Mouse (Mus musculus) adrenal gland, postnatal 0 days (tissue): ENCODE data around the gene Obsl1. TPM values are rescaled to one million over a fixed set of nuclear protein-coding genes. Genes with fewer than 3 reads are reported as not detected.

Experiments
- polyA plus RNA-seq: library from polyadenylated mRNA; unstranded; fragments of >200 nt; fragmentation: Nextera tagmentation; extraction: Ambion mirVana; gene quantifications from 2 replicates; pipeline ENCODE4 v1.2.1, GENCODE M21; 2015

Gene Obsl1
- polyA plus RNA-seq, result 58.6 and 64.4 TPM in 2 replicates

GRCm38 (mm10) chr1:75505956-75506831 is at the start of gene Obsl1:
Gene Obsl1 (minus strand): TSS chr1:75506452.

GRCm38 (mm10) chr1:75545965-75546956 is 40.0 kb upstream of the Obsl1 start, which contains the start of gene Slc4a3:
Gene Slc4a3 (plus strand): TSS chr1:75546266.

GRCm38 (mm10) chr1:75521321-75522031 is 15.2 kb upstream of the Obsl1 start, which contains the start of gene Stk11ip:
Gene Stk11ip (plus strand): TSS chr1:75521529.

GRCm38 (mm10) chr1:75507006-75507405 is 754 bp upstream of the Obsl1 start, which contains the start of gene Inha:
Gene Inha (plus strand): TSS chr1:75507077.

GRCm38 (mm10) chr1:75478916-75479634 is 27.2 kb downstream of the Obsl1 start, which contains the start of the genes Chpf and Tmem198:
Gene Chpf (minus strand): TSS chr1:75479307.
Gene Tmem198 (plus strand): TSS chr1:75479532.

GRCm38 (mm10) chr1:75450314-75451005 is 55.8 kb downstream of the Obsl1 start, which contains the start of gene Asic4:
Gene Asic4 (plus strand): TSS chr1:75450436.

GRCm38 (mm10) chr1:75435475-75436328 is 70.5 kb downstream of the Obsl1 start, which contains the start of gene Gmppa:
Gene Gmppa (plus strand): TSS chr1:75435930.

Other genes starting within 250 kb of the Obsl1 start
- gene Ptprn, start 241.9 kb downstream of the Obsl1 start, polyA plus RNA-seq, result 33.3 and 44.0 TPM in 2 replicates
- 153 and 191 TPM in 2 replicates for gene Resp18, start 228.0 kb downstream of the Obsl1 start, polyA plus RNA-seq
- gene Dnpep, start 188.5 kb downstream of the Obsl1 start, polyA plus RNA-seq, result 133 and 170 TPM in 2 replicates
- gene Des, start 146.1 kb downstream of the Obsl1 start, polyA plus RNA-seq, result 22.3 and 29.9 TPM in 2 replicates
- gene Speg, start 131.2 kb downstream of the Obsl1 start, polyA plus RNA-seq, result 37.1 and 42.3 TPM in 2 replicates
- 68.1 and 95.9 TPM in 2 replicates for gene Gmppa, start 70.5 kb downstream of the Obsl1 start, polyA plus RNA-seq
- 4.5 and 6.8 TPM in 2 replicates for gene Asic4, start 56.0 kb downstream of the Obsl1 start, polyA plus RNA-seq
- 45.8 and 51.6 TPM in 2 replicates for gene Chpf, start 27.1 kb downstream of the Obsl1 start, polyA plus RNA-seq
- 5.4 and 10.3 TPM in 2 replicates for gene Tmem198, start 26.9 kb downstream of the Obsl1 start, polyA plus RNA-seq
- 68.0 and 193 TPM in 2 replicates for gene Inha, start 625 bp upstream of the Obsl1 start, polyA plus RNA-seq
- gene Stk11ip, start 15.1 kb upstream of the Obsl1 start, polyA plus RNA-seq, result 12.7 and 15.8 TPM in 2 replicates
- 23.0 and 46.6 TPM in 2 replicates for gene Slc4a3, start 39.8 kb upstream of the Obsl1 start, polyA plus RNA-seq